Mouse (Mus musculus): ENCODE data around the gene Panx1.

GRCm38 (mm10) chr9:15029025-15029727 lies 16.1 kb downstream of the Panx1 start:
- TF ChIP-seq CTCF (IDR thresholded peaks at IDR 0.05; ENCODE audit: low read depth) (peak; percentile 81), EP300 (IDR thresholded peaks at IDR 0.05; ENCODE audit: low read depth) (no peak)

All from liver, postnatal 0 days (tissue).